33 mouse cellular contexts compared by ENCODE assay signal in the genomic region with DNA sequence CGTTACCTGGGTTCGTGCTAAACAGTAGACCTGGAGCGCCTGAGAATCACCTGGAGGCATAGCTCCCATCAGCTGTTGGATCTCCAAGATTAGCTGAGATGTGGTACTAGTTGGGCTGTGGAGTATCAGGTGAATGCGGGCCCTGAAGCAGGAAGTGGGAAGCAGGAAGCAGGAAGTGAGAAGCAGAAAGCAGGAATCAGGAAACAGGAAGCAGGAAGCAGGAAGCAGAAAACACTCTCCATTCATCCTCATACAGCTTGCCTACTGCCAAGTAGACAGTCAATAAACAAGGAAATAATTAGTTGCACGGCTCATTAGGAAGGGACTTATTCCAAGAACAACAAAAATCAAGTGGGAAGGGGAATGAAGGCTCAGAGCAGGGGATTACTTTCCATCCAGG.
"Had no signal": no experiment of that assay in that cellular context is flagged by ENCODE, and none has a peak within 500 bp of the region (broad histone marks: within the 10 kb centered on the region; RNA-seq: fewer than 3 reads in every experiment).

No protein-coding gene starts in this region.

- DNase-seq: heart, postnatal 10 days; heart, postnatal 14 days; heart, postnatal 36 days; heart, postnatal 4 days; kidney, adult 11 months; kidney, adult 18-20 months; kidney, adult 2 months; kidney, adult 8-10 months; kidney, adult 9 months; kidney, postnatal 10 days; kidney, postnatal 25 days; kidney, postnatal 36 days; kidney, postnatal 4 days; layer of hippocampus, adult 9-11 months; layer of hippocampus, postnatal 36 days had no signal

- H3K4me2 ChIP-seq: heart, embryonic 11.5 days; heart, embryonic 12.5 days; heart, embryonic 13.5 days; heart, embryonic 15.5 days; hindbrain, embryonic 12.5 days; hindbrain, embryonic 13.5 days; hindbrain, embryonic 14.5 days; hindbrain, embryonic 15.5 days; intestine, embryonic 15.5 days; kidney, embryonic 15.5 days had no signal

- H3K9me3 ChIP-seq: heart, embryonic 10.5 days; heart, embryonic 12.5 days; heart, embryonic 13.5 days; heart, embryonic 15.5 days; hindbrain, embryonic 10.5 days; hindbrain, embryonic 12.5 days; hindbrain, embryonic 13.5 days; hindbrain, embryonic 15.5 days; intestine, embryonic 15.5 days; kidney, embryonic 15.5 days had no signal

- H3K36me3 ChIP-seq: heart, embryonic 10.5 days; heart, embryonic 12.5 days; heart, embryonic 13.5 days; heart, embryonic 15.5 days; hindbrain, embryonic 10.5 days; hindbrain, embryonic 12.5 days; hindbrain, embryonic 13.5 days; hindbrain, embryonic 15.5 days; intestine, embryonic 15.5 days; kidney, embryonic 15.5 days had no signal

- H3K4me1 ChIP-seq: heart, embryonic 10.5 days; heart, embryonic 12.5 days; heart, embryonic 13.5 days; heart, embryonic 15.5 days; hindbrain, embryonic 12.5 days; hindbrain, embryonic 13.5 days; hindbrain, embryonic 15.5 days; intestine, embryonic 15.5 days; kidney, embryonic 15.5 days had no signal

- H3K4me3 ChIP-seq: heart, embryonic 10.5 days; heart, embryonic 12.5 days; heart, embryonic 13.5 days; heart, embryonic 15.5 days; hindbrain, embryonic 10.5 days; hindbrain, embryonic 12.5 days; hindbrain, embryonic 13.5 days; hindbrain, embryonic 15.5 days; intestine, embryonic 15.5 days; kidney, embryonic 15.5 days; layer of hippocampus, adult 2 months had no signal

- H3K9ac ChIP-seq: heart, embryonic 12.5 days; heart, embryonic 13.5 days; heart, embryonic 15.5 days; hindbrain, embryonic 12.5 days; hindbrain, embryonic 13.5 days; hindbrain, embryonic 14.5 days; hindbrain, embryonic 15.5 days; intestine, embryonic 15.5 days; kidney, embryonic 15.5 days had no signal

- H3K27ac ChIP-seq: heart, embryonic 10.5 days; heart, embryonic 13.5 days; heart, embryonic 15.5 days; hindbrain, embryonic 10.5 days; hindbrain, embryonic 12.5 days; hindbrain, embryonic 13.5 days; hindbrain, embryonic 14.5 days; hindbrain, embryonic 15.5 days; hindbrain, postnatal 0 days; intestine, embryonic 15.5 days; kidney, embryonic 15.5 days; layer of hippocampus, adult 2 months had no signal

- H3K27me3 ChIP-seq: heart, embryonic 12.5 days; heart, embryonic 13.5 days; heart, embryonic 15.5 days; hindbrain, embryonic 12.5 days; hindbrain, embryonic 13.5 days; hindbrain, embryonic 15.5 days; intestine, embryonic 15.5 days; kidney, embryonic 15.5 days had no signal

- ATAC-seq: hindbrain, embryonic 16.5 days; hindbrain, postnatal 0 days; inflammation-experienced regulatory T-cells, adult 6 months; intestine, embryonic 15.5 days; intestine, embryonic 16.5 days; intestine, postnatal 0 days had no signal
